Mouse (Mus musculus) heart, adult 2 months (tissue): ENCODE results near the gene Cep112. TPM values are rescaled to one million over a fixed set of nuclear protein-coding genes. Genes with fewer than 3 reads are reported as not detected.
"Not testable (repeated sequence)": the region's sequence is repeated elsewhere in the genome, so short reads cannot be mapped to it uniquely, and the experiment has no call there.

Experiments used
- DNase-seq, 2 experiments: peaks; one replicate each; pipeline ENCODE4 v3.0.0; 2021
- H3K27ac ChIP-seq: fragments of 200-600 bp; 2 replicates; pipeline ENCODE4 v1.8.1; 2022
- H3K27me3 ChIP-seq: fragments of 200-500 bp; 2 replicates; pipeline ENCODE4 v1.6.1; 2012; ENCODE audit warnings: mild to moderate bottlenecking, low read length, inconsistent platforms, mixed read lengths; ENCODE audit not compliant: control insufficient read depth, insufficient read depth
- H3K36me3 ChIP-seq: fragments of 200-500 bp; 2 replicates; pipeline ENCODE4 v1.6.1; 2012; ENCODE audit warnings: low read length, inconsistent platforms; ENCODE audit not compliant: control insufficient read depth, insufficient read depth
- H3K4me1 ChIP-seq: fragments of 200-500 bp; 2 replicates; pipeline ENCODE4 v1.6.1; 2011; ENCODE audit warnings: low read length; ENCODE audit not compliant: control insufficient read depth, insufficient read depth
- H3K4me3 ChIP-seq: fragments of 200-600 bp; 2 replicates; pipeline ENCODE4 v1.8.1; 2022
- H3K79me2 ChIP-seq: fragments of 200-500 bp; replicated peaks from 2 replicates; pipeline ENCODE4 v1.6.1; 2012; ENCODE audit warnings: mild to moderate bottlenecking, inconsistent platforms, low read length, moderate library complexity, mixed read lengths; ENCODE audit not compliant: control insufficient read depth, insufficient read depth
- H3K9ac ChIP-seq: fragments of 200-500 bp; 2 replicates; pipeline ENCODE4 v1.6.1; 2012; ENCODE audit warnings: low read depth, mild to moderate bottlenecking, control low read depth, inconsistent platforms, low read length, mixed read lengths
- CTCF ChIP-seq: fragments of 200-600 bp; IDR thresholded peaks from 2 replicates; pipeline ENCODE4 v1.8.1; 2022; ENCODE audit warnings: antibody characterized with exemption, mild to moderate bottlenecking, moderate library complexity
- EP300 ChIP-seq: fragments of 200-500 bp; IDR thresholded peaks from 2 replicates; pipeline ENCODE4 v1.6.1; 2011; ENCODE audit warnings: low read depth, low read length, control low read depth; ENCODE audit not compliant: insufficient read depth
- POLR2A ChIP-seq: fragments of 200-500 bp; IDR thresholded peaks from 2 replicates; pipeline ENCODE4 v1.6.1; 2011; ENCODE audit warnings: mild to moderate bottlenecking, low read depth, low read length, control low read depth; ENCODE audit not compliant: insufficient read depth
- WGBS: fragments of 180-500 bp; shearing (Covaris S2); methylation state at CpG from one replicate; pipeline ENCODE4 v1.1.7; 2018; 5-methylcytosine and 5-hydroxymethylcytosine counted together
- intact Hi-C: fragments of 180-260 bp; cut with DNase I; formaldehyde crosslinking; loops from one replicate; pipeline ENCODE4 v1.15.1; 2025
- polyA plus RNA-seq: library from polyadenylated mRNA; depleted of rRNA; stranded (reverse); fragments of >200 nt; gene quantifications from 2 replicates; pipeline ENCODE4 v1.2.3, GENCODE M21; 2012
- total RNA-seq, 2 experiments: library from RNA; stranded (reverse); gene quantifications; 2 replicates each; pipeline ENCODE4 v1.2.3; 2021

The Cep112 gene
- total and polyA plus RNA-seq, 3 experiments: 1.1 to 14.4 (median 10.6) TPM

- 85% methylated on average over 6 of the region's 6 CpGs for WGBS
- DNase-seq: no peak
- H3K27me3 ChIP-seq: no peaks in the 10 kb centered on the region
- no peaks in the 10 kb centered on the region for H3K4me1 ChIP-seq
- H3K79me2 ChIP-seq: no peaks in the 10 kb centered on the region
- H3K9ac ChIP-seq: no peak overlapping the region
- TF ChIP-seq EP300: no peak
- TF ChIP-seq CTCF: no peak
- H3K36me3 ChIP-seq: no peaks in the 10 kb centered on the region
- intact Hi-C loops: no loop called here
- no peak overlapping the region for H3K4me3 ChIP-seq
- H3K27ac ChIP-seq: no peak overlapping the region
Observed at GRCm38 (mm10) chr11:108858846-108859245, 433.9 kb downstream of the Cep112 start.

- Histone ChIP-seq H3K27me3 (no peaks in the 10 kb centered on the region), H3K36me3 (no peaks in the 10 kb centered on the region), H3K79me2 (no peaks in the 10 kb centered on the region), H3K27ac (no peak overlapping the region), H3K9ac (no peak overlapping the region), H3K4me1 (no peaks in the 10 kb centered on the region), H3K4me3 (no peak overlapping the region)
- intact Hi-C loops: no loop called here
- WGBS: 82% methylated on average over 6 of the region's 6 CpGs
- no peak for TF ChIP-seq POLR2A
- TF ChIP-seq CTCF: no peak
- no peak for TF ChIP-seq EP300
- DNase-seq: no peak
Observed at GRCm38 (mm10) chr11:108862360-108862759, 437.4 kb downstream of the Cep112 start.

GRCm38 (mm10) chr11:108865746-108866145 is 440.8 kb downstream of the Cep112 start:
- Histone ChIP-seq H3K4me1 (no peaks in the 10 kb centered on the region), H3K27ac (no peak overlapping the region), H3K36me3 (no peaks in the 10 kb centered on the region), H3K79me2 (no peaks in the 10 kb centered on the region), H3K27me3 (no peaks in the 10 kb centered on the region), H3K4me3 (no peak overlapping the region), H3K9ac (no peak overlapping the region)
- WGBS: 45% methylated on average over 8 of the region's 8 CpGs
- no peak for DNase-seq
- TF ChIP-seq EP300 (no peak), POLR2A (no peak), CTCF (no peak)
- intact Hi-C loops: no loop called here

GRCm38 (mm10) chr11:108867538-108867937 is 442.5 kb downstream of the Cep112 start:
- H3K27me3 ChIP-seq: no peaks in the 10 kb centered on the region
- no peaks in the 10 kb centered on the region for H3K4me1 ChIP-seq
- no peak for TF ChIP-seq EP300
- no peak for TF ChIP-seq CTCF
- TF ChIP-seq POLR2A: no peak
- H3K9ac ChIP-seq: no peak overlapping the region
- no peaks in the 10 kb centered on the region for H3K79me2 ChIP-seq
- no peak for DNase-seq
- 85% methylated on average over 6 of the region's 6 CpGs for WGBS
- H3K27ac ChIP-seq: no peak overlapping the region
- no peak overlapping the region for H3K4me3 ChIP-seq
- intact Hi-C loops: no loop called here
- H3K36me3 ChIP-seq: no peaks in the 10 kb centered on the region

GRCm38 (mm10) chr11:108871284-108871683 is 446.3 kb downstream of the Cep112 start:
- H3K27ac ChIP-seq, H3K4me3 ChIP-seq, H3K27me3 ChIP-seq, H3K79me2 ChIP-seq, intact Hi-C loops, DNase-seq, H3K9ac ChIP-seq, H3K4me1 ChIP-seq, H3K36me3 ChIP-seq: not testable (repeated sequence)
- WGBS: 100% methylated on average over 1 of the region's 1 CpGs

- intact Hi-C loops: no loop called here
- H3K27ac ChIP-seq: no peak overlapping the region
- no peak overlapping the region for H3K9ac ChIP-seq
- H3K36me3 ChIP-seq: no peaks in the 10 kb centered on the region
- H3K79me2 ChIP-seq: no peaks in the 10 kb centered on the region
- H3K27me3 ChIP-seq: no peaks in the 10 kb centered on the region
- no peak for DNase-seq
- no peak overlapping the region for H3K4me3 ChIP-seq
- 89% methylated on average over 3 of the region's 3 CpGs for WGBS
- TF ChIP-seq POLR2A: no peak
- TF ChIP-seq EP300: no peak
- no peak for TF ChIP-seq CTCF
- no peaks in the 10 kb centered on the region for H3K4me1 ChIP-seq
Observed at GRCm38 (mm10) chr11:108871748-108872147, 446.8 kb downstream of the Cep112 start.

- Histone ChIP-seq H3K4me1 (no peaks in the 10 kb centered on the region), H3K27ac (no peak overlapping the region), H3K27me3 (no peaks in the 10 kb centered on the region), H3K9ac (no peak overlapping the region), H3K4me3 (no peak overlapping the region), H3K36me3 (no peaks in the 10 kb centered on the region), H3K79me2 (no peaks in the 10 kb centered on the region)
- TF ChIP-seq EP300: no peak
- no peak for TF ChIP-seq POLR2A
- TF ChIP-seq CTCF: no peak
- no peak for DNase-seq
- WGBS: 73% methylated on average over 7 of the region's 7 CpGs
- intact Hi-C loops: no loop called here
Observed at GRCm38 (mm10) chr11:108876633-108877205, 451.7 kb downstream of the Cep112 start.
